Mouse (Mus musculus) neural tube, embryonic 13.5 days (tissue): ENCODE results near the gene Dad1. TPM values are rescaled to one million over a fixed set of nuclear protein-coding genes. Genes with fewer than 3 reads are reported as not detected.

Experiments
- ATAC-seq: fragments of 200-750 bp; cut with Nextera tagmentation; 2 replicates; pipeline ENCODE4 v1.8.0; 2017; ENCODE audit warnings: low read depth, mild to moderate bottlenecking, moderate TSS enrichment, moderate library complexity
- H3K27ac ChIP-seq: fragments of 300-500 bp; sonication (generic); replicated peaks from 2 replicates; pipeline ENCODE4 v1.5.1; 2015; ENCODE audit warnings: moderate library complexity, mild to moderate bottlenecking, inconsistent platforms
- H3K27me3 ChIP-seq: fragments of 300-500 bp; sonication (generic); 2 replicates; pipeline ENCODE4 v1.6.1; 2015; ENCODE audit warnings: mild to moderate bottlenecking, inconsistent platforms
- H3K36me3 ChIP-seq: fragments of 300-500 bp; sonication (generic); 2 replicates; pipeline ENCODE4 v1.6.1; 2015; ENCODE audit warnings: mild to moderate bottlenecking, inconsistent platforms
- H3K4me1 ChIP-seq: fragments of 300-500 bp; sonication (generic); replicated peaks from 2 replicates; pipeline ENCODE4 v1.6.1; 2015; ENCODE audit warnings: inconsistent platforms
- H3K4me2 ChIP-seq: fragments of 300-500 bp; sonication (generic); 2 replicates; pipeline ENCODE4 v1.6.1; 2015; ENCODE audit warnings: inconsistent platforms, mild to moderate bottlenecking, moderate library complexity
- H3K4me3 ChIP-seq: fragments of 300-500 bp; sonication (generic); 2 replicates; pipeline ENCODE4 v1.5.1; 2015; ENCODE audit warnings: mild to moderate bottlenecking, inconsistent platforms
- H3K9ac ChIP-seq: fragments of 300-500 bp; sonication (generic); 2 replicates; pipeline ENCODE4 v1.6.1; 2015; ENCODE audit warnings: moderate library complexity, mild to moderate bottlenecking, inconsistent platforms
- H3K9me3 ChIP-seq: fragments of 300-500 bp; sonication (generic); 2 replicates; pipeline ENCODE4 v1.6.1; 2016; ENCODE audit warnings: inconsistent platforms
- WGBS: fragments of 180-500 bp; shearing (Covaris S2); methylation state at CpG from one replicate; pipeline ENCODE4 v1.1.7; 2015; 5-methylcytosine and 5-hydroxymethylcytosine counted together
- polyA plus RNA-seq: library from polyadenylated mRNA; unstranded; fragments of >200 nt; fragmentation: Nextera tagmentation; extraction: Ambion mirVana; gene quantifications from 2 replicates; pipeline ENCODE4 v1.2.1, GENCODE M21; 2015

The Dad1 gene
- polyA plus RNA-seq, 1 experiment from 2014 or later, result 437 TPM

DNA sequence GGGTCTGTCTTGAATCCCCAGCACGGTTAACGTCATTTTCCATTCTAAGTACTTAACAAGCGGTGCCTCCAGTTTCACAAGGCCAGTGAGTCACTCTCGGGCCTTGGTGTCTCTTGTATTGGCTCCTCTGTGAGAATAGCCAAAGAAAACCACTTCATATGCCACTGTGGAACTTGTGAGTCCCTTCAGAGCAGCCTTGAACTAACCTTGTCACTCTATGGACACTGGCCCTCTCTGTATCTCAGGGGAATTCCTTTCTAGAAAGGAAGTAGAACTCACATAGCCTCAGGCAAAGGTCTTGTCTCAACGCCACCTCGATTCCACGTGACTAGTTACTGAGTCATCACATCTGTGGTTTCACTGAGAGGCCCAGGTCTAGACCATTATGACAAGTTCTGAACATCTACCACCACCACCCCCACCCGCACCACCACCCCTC is 31.6 kb downstream of the Dad1 start:
- WGBS, result 87% methylated on average over 8 of the region's 8 CpGs
- Histone ChIP-seq H3K9ac (no peak overlapping the region), H3K27me3 (no peaks in the 10 kb centered on the region), H3K4me1 (peaks cover 25% of the 10 kb centered on the region), H3K36me3 (no peaks in the 10 kb centered on the region), H3K9me3 (no peaks in the 10 kb centered on the region), H3K4me3 (no peak overlapping the region), H3K4me2 (no peak overlapping the region), H3K27ac (no peak overlapping the region)
- ATAC-seq, result no peak

DNA sequence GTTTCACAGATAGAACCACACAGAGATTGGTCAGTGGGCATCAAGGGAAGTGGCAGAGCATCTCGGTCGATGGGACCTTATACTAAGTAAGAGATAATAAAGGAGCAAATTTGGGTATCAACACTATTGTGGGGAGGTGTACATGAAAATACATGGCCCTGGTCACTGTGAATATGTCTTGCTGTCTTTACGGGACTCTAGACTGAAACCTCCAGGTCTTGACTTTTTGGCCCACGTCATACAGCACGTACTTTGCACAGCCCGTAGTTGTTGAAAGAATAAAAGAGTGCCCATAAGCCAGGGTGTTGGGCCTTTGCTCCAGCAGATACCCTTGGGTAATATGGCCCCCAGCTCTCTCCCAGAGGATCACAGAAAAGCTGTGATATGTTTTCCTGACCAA is 32.3 kb downstream of the Dad1 start:
- Histone ChIP-seq H3K27ac (no peak overlapping the region), H3K36me3 (no peaks in the 10 kb centered on the region), H3K4me2 (no peak overlapping the region), H3K4me1 (peaks cover 25% of the 10 kb centered on the region), H3K9ac (no peak overlapping the region), H3K4me3 (no peak overlapping the region), H3K9me3 (no peaks in the 10 kb centered on the region), H3K27me3 (no peaks in the 10 kb centered on the region)
- WGBS, result 95% methylated on average over 6 of the region's 6 CpGs
- ATAC-seq, result no peak

DNA sequence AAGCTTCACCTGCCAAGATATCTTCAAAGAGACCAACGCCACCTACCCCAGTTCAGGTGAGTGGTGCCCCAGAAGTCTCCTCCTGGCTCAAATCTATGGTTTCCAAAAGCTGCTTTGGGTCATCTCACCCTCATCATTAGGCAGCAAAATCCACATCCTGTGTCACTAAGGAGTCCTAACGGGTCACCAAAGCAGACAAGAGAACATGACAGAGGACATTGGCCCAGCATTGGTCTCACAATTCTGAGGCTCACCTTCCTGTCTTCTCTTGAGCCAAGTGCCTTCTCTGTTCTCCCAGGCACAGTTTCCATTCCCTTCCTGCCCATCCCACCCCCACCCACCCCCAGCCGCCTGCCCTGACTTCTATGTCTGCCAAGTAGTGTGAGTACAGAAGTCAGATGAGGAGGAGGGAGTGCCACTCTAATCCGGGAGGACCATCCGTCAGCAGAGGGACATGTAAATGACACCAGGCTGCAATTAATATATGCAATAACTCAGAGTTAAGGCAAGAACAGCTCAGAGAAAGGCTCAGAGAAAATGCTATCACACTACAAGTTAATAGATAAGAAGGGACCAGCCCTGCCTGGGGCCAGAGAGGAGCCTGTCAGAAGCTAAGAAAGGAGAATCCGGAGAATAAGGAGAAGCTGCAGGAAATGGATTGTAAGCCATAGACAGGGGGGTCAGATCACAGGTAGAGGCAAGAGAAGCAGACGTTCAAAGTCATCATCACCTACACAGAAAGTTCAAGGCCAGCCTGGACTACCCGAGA is 33.0 kb downstream of the Dad1 start:
- no peaks in the 10 kb centered on the region for H3K9me3 ChIP-seq
- H3K9ac ChIP-seq, result no peak overlapping the region
- no peak overlapping the region for H3K4me2 ChIP-seq
- H3K4me1 ChIP-seq, result peaks cover 22% of the 10 kb centered on the region
- no peaks in the 10 kb centered on the region for H3K36me3 ChIP-seq
- no peak overlapping the region for H3K27ac ChIP-seq
- H3K27me3 ChIP-seq, result no peaks in the 10 kb centered on the region
- WGBS, result 88% methylated on average over 8 of the region's 8 CpGs
- H3K4me3 ChIP-seq, result no peak overlapping the region
- ATAC-seq, result no peak

DNA sequence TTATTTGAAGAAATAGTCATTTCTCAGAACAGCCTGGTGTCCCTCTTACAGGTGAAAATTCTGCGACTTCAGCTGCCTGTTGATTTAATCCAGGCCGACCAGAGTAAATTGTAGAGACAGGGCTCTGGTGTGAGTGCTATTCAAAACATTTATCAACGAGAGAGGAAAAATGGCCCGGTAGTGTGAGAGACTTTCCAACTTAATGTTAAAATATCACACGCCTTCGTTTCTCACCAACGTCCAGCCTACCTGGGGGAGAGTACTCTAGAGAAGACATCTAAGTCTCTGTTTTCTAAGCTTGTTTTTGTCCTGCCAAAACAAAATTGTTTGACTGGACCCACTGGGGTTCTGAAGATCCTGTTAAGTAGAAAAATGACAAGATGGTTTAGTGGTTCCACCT is 34.1 kb downstream of the Dad1 start:
- Histone ChIP-seq H3K9ac (no peak overlapping the region), H3K4me1 (peaks cover 11% of the 10 kb centered on the region), H3K4me2 (no peak overlapping the region), H3K27ac (no peak overlapping the region), H3K27me3 (no peaks in the 10 kb centered on the region), H3K9me3 (no peaks in the 10 kb centered on the region), H3K4me3 (no peak overlapping the region), H3K36me3 (no peaks in the 10 kb centered on the region)
- no peak for ATAC-seq
- WGBS, result 86% methylated on average over 7 of the region's 7 CpGs

DNA sequence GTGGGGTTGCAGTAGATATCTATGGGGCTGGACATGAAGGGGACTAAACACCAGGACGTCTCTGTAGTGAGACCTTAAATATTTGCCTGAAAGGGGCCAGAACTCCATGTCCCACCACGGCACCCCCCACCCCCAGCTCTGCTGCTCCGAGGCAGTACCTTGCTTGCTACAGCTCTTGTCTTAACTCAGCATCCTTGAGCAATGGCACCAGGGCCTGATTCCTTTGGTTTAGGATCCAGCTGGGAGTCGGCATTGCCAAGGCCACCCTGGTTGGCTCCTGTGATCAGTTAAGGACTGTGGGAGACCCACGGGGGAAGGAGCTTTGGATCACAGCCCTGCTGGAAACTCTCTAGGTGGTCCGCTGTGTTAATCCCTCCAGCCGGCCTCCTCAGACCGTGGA is 34.6 kb downstream of the Dad1 start:
- H3K4me3 ChIP-seq, result no peak overlapping the region
- no peak for ATAC-seq
- H3K27me3 ChIP-seq, result no peaks in the 10 kb centered on the region
- no peak overlapping the region for H3K27ac ChIP-seq
- peaks cover 6% of the 10 kb centered on the region; the same call in 1 of the 2 replicates for H3K4me1 ChIP-seq
- H3K36me3 ChIP-seq, result no peaks in the 10 kb centered on the region
- H3K9ac ChIP-seq, result no peak overlapping the region
- H3K4me2 ChIP-seq, result no peak overlapping the region
- 74% methylated on average over 8 of the region's 8 CpGs for WGBS
- no peaks in the 10 kb centered on the region for H3K9me3 ChIP-seq

DNA sequence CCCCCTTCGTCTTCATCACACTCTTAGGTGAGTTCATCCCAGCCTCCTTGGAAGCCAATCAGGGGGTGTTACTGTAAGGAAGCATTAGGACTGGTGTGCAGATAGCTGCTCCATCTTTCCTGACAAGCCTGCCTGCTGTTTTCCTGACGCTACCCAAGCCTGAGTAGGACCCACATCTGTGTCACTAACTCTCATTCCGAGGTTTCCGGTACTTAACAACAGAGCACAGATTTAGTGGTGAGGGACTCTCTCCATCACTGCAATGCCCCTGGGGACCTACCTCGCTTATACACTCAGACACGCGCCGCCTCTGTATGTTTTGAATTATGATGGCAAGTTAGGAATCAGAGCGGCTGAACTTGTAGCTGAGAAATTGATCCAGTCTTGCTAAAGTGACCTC is 35.2 kb downstream of the Dad1 start:
- Histone ChIP-seq H3K27ac (no peak overlapping the region), H3K4me1 (peaks cover 6% of the 10 kb centered on the region; the same call in 1 of the 2 replicates), H3K27me3 (no peaks in the 10 kb centered on the region), H3K4me3 (no peak overlapping the region), H3K4me2 (no peak overlapping the region), H3K9ac (no peak overlapping the region), H3K9me3 (no peaks in the 10 kb centered on the region), H3K36me3 (no peaks in the 10 kb centered on the region)
- WGBS, result 59% methylated on average over 9 of the region's 9 CpGs
- peak; percentile 12; the same call in 1 of the 2 replicates for ATAC-seq

DNA sequence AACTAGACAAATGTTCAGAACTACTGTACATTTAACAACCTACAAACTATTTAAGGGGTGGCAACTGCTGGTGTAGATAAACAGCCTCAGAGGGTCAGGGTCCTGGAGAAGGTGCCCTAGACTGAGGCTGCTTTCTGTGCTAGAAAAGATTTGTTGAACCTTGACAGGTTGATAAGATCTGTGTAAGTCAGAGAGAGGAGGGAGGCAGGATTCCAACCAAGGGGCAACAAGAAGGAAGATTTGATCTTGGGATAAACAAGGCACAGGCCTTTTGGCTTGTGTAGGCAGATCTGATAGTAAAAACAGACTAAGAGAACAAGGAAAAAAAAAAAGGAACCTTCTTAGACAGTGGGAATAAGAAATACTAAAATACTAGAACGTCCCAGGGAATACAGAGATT is 35.7 kb downstream of the Dad1 start:
- H3K9ac ChIP-seq, result no peak overlapping the region
- H3K4me1 ChIP-seq, result peaks cover 6% of the 10 kb centered on the region; the same call in 1 of the 2 replicates
- 78% methylated on average over 1 of the region's 1 CpGs for WGBS
- no peak overlapping the region for H3K4me3 ChIP-seq
- no peaks in the 10 kb centered on the region for H3K27me3 ChIP-seq
- ATAC-seq, result no peak
- H3K9me3 ChIP-seq, result no peaks in the 10 kb centered on the region
- H3K36me3 ChIP-seq, result no peaks in the 10 kb centered on the region
- no peak overlapping the region for H3K4me2 ChIP-seq
- H3K27ac ChIP-seq, result no peak overlapping the region

DNA sequence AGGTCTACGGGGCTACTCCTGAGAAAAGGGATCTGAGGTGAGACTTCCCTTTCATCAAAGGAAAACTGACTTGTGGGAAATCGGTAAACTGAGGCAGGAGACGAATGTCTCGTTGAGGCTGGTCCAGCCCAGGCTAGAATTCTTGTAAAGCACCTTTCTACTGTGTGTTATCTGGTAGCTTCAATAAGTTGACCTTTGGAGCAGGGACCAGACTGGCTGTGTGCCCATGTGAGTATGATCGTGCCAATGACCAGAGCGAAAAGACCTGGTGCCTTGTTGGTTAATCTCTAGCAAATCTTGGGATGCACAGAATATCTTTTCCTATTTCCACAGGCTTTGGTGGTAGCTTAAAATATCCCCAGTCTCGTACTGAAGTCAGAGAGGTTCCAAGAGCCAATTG is 37.8 kb downstream of the Dad1 start:
- H3K36me3 ChIP-seq, result no peaks in the 10 kb centered on the region

DNA sequence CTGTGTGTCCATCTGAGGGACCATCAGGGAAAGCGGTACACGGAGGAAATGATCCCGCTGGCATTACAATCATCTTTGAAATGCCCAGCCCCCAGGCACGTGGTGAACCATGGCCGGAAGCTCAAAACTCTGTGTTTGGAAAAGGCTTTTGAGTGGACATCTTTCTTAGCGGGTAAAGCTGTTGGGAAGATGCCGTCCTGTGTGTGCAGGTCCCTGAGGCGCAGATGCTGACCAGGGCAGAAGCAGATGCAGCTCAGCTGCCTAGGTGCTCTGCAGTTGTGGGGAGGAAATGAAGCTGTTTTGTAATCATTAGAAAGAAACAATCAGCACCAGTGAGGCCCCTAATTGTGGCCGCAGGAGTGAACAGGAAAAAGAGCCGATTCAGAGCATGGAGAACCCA is 39.0 kb downstream of the Dad1 start:
- Histone ChIP-seq H3K9me3 (no peaks in the 10 kb centered on the region), H3K9ac (no peak overlapping the region), H3K4me3 (no peak overlapping the region), H3K4me1 (peaks cover 6% of the 10 kb centered on the region; the same call in 1 of the 2 replicates), H3K4me2 (no peak overlapping the region), H3K27ac (0 out of 2 replicates have a peak overlapping the region, but pooled peaks have one; percentile 24), H3K36me3 (no peaks in the 10 kb centered on the region), H3K27me3 (no peaks in the 10 kb centered on the region)
- ATAC-seq, result no peak
- 69% methylated on average over 10 of the region's 10 CpGs for WGBS

More for the DNA sequence above, 37.8 kb downstream of the Dad1 start:
- H3K27ac ChIP-seq, result no peak overlapping the region
- 85% methylated on average over 7 of the region's 7 CpGs for WGBS
- no peak for ATAC-seq
- peaks cover 6% of the 10 kb centered on the region; the same call in 1 of the 2 replicates for H3K4me1 ChIP-seq
- no peak overlapping the region for H3K4me3 ChIP-seq
- no peak overlapping the region for H3K4me2 ChIP-seq
- H3K9me3 ChIP-seq, result no peaks in the 10 kb centered on the region
- no peak overlapping the region for H3K9ac ChIP-seq
- H3K27me3 ChIP-seq, result no peaks in the 10 kb centered on the region

DNA sequence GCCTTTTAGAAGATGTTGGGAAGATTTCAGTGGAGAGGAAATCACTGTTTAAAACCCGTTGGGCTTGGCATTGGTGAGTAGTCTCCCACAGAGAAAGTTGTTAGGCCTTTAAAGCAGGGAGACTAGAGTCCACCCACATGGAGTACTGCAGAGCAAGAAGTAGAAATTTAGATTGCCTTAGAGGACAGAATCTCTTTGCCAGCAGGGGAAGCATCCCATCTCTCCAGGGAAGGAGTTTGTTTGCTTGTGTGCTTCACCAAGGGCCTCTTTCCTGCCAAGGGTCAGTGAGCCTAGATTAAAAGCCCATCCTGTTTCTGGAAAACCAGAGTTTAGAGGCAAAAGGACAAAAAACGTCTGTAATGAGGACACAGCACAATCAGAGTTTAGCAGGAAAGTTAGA is 39.4 kb downstream of the Dad1 start:
- no peaks in the 10 kb centered on the region for H3K9me3 ChIP-seq
- H3K27me3 ChIP-seq, result no peaks in the 10 kb centered on the region
- no peak overlapping the region for H3K27ac ChIP-seq
- WGBS, result 33% methylated on average over 2 of the region's 2 CpGs
- no peaks in the 10 kb centered on the region for H3K36me3 ChIP-seq
- H3K9ac ChIP-seq, result no peak overlapping the region
- no peak overlapping the region for H3K4me3 ChIP-seq
- H3K4me1 ChIP-seq, result peaks cover 6% of the 10 kb centered on the region; the same call in 1 of the 2 replicates
- no peak for ATAC-seq
- no peak overlapping the region for H3K4me2 ChIP-seq

DNA sequence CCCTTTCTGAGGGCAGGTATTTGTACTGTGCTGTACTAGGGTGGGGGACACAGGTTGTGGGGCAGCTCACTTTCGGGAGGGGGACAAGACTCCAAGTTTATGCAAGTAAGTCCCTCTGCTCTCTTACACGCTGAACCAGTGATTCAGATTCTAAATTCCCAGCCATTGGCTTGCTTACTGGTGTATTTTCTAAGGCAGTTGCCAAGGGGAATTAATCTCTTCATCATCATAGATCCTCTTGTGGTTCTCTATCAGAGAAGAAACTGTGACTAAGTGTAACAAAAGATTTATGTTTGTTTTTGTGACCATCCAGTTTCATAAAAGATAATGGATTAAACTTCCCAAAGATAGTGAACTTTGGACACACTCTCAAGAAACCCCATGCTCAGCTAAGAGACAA is 40.2 kb downstream of the Dad1 start:
- Histone ChIP-seq H3K4me3 (no peak overlapping the region), H3K9me3 (no peaks in the 10 kb centered on the region), H3K9ac (no peak overlapping the region), H3K27ac (no peak overlapping the region), H3K4me2 (no peak overlapping the region), H3K4me1 (peaks cover 2% of the 10 kb centered on the region; the same call in 1 of the 2 replicates), H3K36me3 (no peaks in the 10 kb centered on the region), H3K27me3 (peaks cover 2% of the 10 kb centered on the region; the same call in 1 of the 2 replicates)
- 87% methylated on average over 2 of the region's 2 CpGs for WGBS
- ATAC-seq, result no peak

DNA sequence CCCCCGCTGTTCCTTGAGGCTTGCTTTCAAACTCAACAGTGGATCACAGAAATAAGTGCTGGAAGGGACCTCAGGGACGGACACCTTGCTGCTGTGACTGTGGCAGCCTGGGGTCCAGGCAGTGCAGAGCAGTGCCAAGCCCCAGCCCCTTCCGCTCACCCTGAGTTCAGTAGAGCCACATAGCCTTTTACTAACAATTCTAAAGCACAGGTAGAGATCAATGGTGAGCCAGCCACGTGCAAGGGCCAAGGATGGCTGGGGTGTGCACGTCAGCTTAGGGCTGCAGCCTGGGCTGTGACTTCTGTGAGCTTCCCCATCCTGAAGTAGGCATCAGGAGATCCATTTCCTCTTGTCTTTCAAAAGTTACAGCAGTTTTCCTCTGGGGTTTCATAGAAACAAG is 42.1 kb downstream of the Dad1 start:
- H3K4me2 ChIP-seq, result no peak overlapping the region
- H3K27me3 ChIP-seq, result peaks cover 3% of the 10 kb centered on the region; the same call in 1 of the 2 replicates
- WGBS, result 82% methylated on average over 5 of the region's 5 CpGs
- H3K9ac ChIP-seq, result no peak overlapping the region
- H3K27ac ChIP-seq, result no peak overlapping the region
- peaks cover 3% of the 10 kb centered on the region; the same call in 1 of the 2 replicates for H3K4me1 ChIP-seq
- H3K9me3 ChIP-seq, result no peaks in the 10 kb centered on the region
- ATAC-seq, result no peak
- H3K4me3 ChIP-seq, result no peak overlapping the region
- no peaks in the 10 kb centered on the region for H3K36me3 ChIP-seq

DNA sequence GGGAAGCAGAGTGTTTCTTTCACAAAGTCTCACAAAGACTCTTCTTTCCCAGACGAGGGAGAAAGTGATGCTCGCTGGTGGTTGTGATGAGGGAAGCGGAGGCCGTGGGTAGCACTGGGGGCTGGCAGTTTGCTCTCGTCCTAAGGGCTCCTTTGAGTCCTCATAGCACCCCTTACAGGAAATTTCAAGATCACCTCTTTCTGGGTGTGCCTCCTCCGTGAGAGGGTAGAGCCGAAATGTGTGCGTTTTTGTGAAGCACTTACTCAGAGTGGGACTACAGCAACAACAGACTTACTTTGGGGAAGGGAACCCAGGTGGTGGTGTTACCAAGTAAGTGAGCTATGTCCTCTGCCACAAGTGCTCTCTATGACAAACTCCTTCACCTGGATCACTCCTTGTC is 42.7 kb downstream of the Dad1 start:
- Histone ChIP-seq H3K9ac (no peak overlapping the region), H3K4me3 (no peak overlapping the region), H3K4me2 (no peak overlapping the region), H3K27me3 (peaks cover 3% of the 10 kb centered on the region; the same call in 1 of the 2 replicates), H3K9me3 (no peaks in the 10 kb centered on the region), H3K36me3 (no peaks in the 10 kb centered on the region), H3K4me1 (peaks cover 4% of the 10 kb centered on the region; the same call in 1 of the 2 replicates), H3K27ac (no peak overlapping the region)
- no peak for ATAC-seq
- 89% methylated on average over 8 of the region's 8 CpGs for WGBS
